Comparison of ENCODE assay signal across 10 mouse cellular contexts in the genomic region with DNA sequence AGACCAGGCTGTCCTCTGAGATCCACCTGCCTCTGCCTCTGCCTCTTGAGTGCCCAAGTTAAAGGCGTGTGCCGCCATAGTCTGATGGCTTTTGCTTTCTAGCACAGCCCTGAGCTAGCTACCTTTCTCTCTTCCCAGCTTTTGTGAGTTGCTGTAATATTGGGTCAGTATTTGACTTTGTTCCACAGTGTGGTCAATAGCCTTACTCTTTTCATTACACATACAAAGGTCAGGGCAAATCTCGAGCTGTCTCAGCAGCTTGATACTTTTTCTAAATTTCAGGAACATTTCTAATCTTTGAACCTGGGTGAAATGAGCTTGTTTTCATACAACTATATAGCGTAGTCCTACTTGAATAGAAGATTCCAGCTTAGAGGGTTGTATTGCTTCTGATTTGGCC. TPM values are rescaled to one million over a fixed set of nuclear protein-coding genes. Genes with fewer than 3 reads are reported as not detected.
A peak's percentile ranks its signal among the peaks of the same experiment; 100 is the strongest.
DNase-seq lines count a peak whose midpoint lies in the region; ATAC-seq and TF ChIP-seq lines count a peak whose summit lies in the region.
"Had no signal": no experiment of that assay in that cellular context is flagged by ENCODE, and none has a peak within 500 bp of the region (broad histone marks: within the 10 kb centered on the region; RNA-seq: fewer than 3 reads in every experiment).

No protein-coding gene starts in this region.

- peak overlapping the region; percentile 55 for H3K9ac ChIP-seq in liver, adult 2 months (ENCODE audit: low read depth, low read length)
- 0 out of 2 replicates have a peak overlapping the region, but pooled peaks have one; percentile 44 for H3K9ac ChIP-seq in embryonic facial prominence, embryonic 13.5 days
- H3K9ac ChIP-seq in hindbrain, embryonic 16.5 days (ENCODE audit: low read depth, low read length), result no peak overlapping the region
- no peak overlapping the region for H3K9ac ChIP-seq in midbrain, embryonic 15.5 days

- TF ChIP-seq CTCF in liver, adult 2 months (IDR thresholded peaks at IDR 0.05; ENCODE audit: low read depth, low read length), result no peak

- no peaks in the 10 kb centered on the region for H3K9me3 ChIP-seq in embryonic facial prominence, embryonic 13.5 days
- no peaks in the 10 kb centered on the region for H3K9me3 ChIP-seq in hindbrain, embryonic 16.5 days (ENCODE audit: control insufficient read depth, low read length)
- H3K9me3 ChIP-seq in midbrain, embryonic 15.5 days, result no peaks in the 10 kb centered on the region

- no peaks in the 10 kb centered on the region for H3K27me3 ChIP-seq in liver, adult 2 months (ENCODE audit: control insufficient read depth, insufficient read depth, low read length)
- H3K27me3 ChIP-seq in embryonic facial prominence, embryonic 13.5 days, result no peaks in the 10 kb centered on the region
- H3K27me3 ChIP-seq in hindbrain, embryonic 16.5 days (replicated peaks; ENCODE audit: control insufficient read depth, insufficient read depth, low read length), result no peaks in the 10 kb centered on the region
- no peaks in the 10 kb centered on the region for H3K27me3 ChIP-seq in midbrain, embryonic 15.5 days (replicated peaks)

- DNase-seq in liver, adult 2 months (ENCODE audit: extremely low read depth, low read depth, low spot score), result peak; percentile 95
- no peak for DNase-seq in liver
- DNase-seq in right cerebral cortex, postnatal 10 days (ENCODE audit: low spot score in 2 of 2), result no peak
- DNase-seq in c-Kit-positive CD71-positive TER-119-positive erythroid progenitor cells, embryonic 14.5 days (ENCODE audit: low spot score), result no peak
- no peak for DNase-seq in layer of hippocampus, postnatal 10 days (ENCODE audit: low spot score in 2 of 2)
- DNase-seq: gastrocnemius, postnatal 10 days; left cerebral cortex, postnatal 4 days had no signal

- H3K36me3 ChIP-seq in liver, adult 2 months (ENCODE audit: control insufficient read depth, insufficient read depth, low read length), result peaks cover 17% of the 10 kb centered on the region; the same call in 1 of the 2 replicates
- peaks cover 27% of the 10 kb centered on the region for H3K36me3 ChIP-seq in embryonic facial prominence, embryonic 13.5 days
- peaks cover 3% of the 10 kb centered on the region; the same call in 1 of the 2 replicates for H3K36me3 ChIP-seq in hindbrain, embryonic 16.5 days (ENCODE audit: control insufficient read depth, insufficient read depth, low read length)
- H3K36me3 ChIP-seq in midbrain, embryonic 15.5 days (replicated peaks), result peaks cover 8% of the 10 kb centered on the region

- no peak overlapping the region for H3K4me2 ChIP-seq in embryonic facial prominence, embryonic 13.5 days
- peak overlapping the region; percentile 70; the same call in 1 of the 2 replicates for H3K4me2 ChIP-seq in hindbrain, embryonic 16.5 days (ENCODE audit: low read length)
- peak overlapping the region; percentile 70 for H3K4me2 ChIP-seq in midbrain, embryonic 15.5 days

- WGBS in liver, adult 2 months, result 32% methylated on average over 4 of the region's 4 CpGs
- WGBS in embryonic facial prominence, embryonic 13.5 days, result 90% methylated on average over 4 of the region's 4 CpGs
- WGBS in hindbrain, embryonic 16.5 days, result 94% methylated on average over 4 of the region's 4 CpGs
- 92% methylated on average over 4 of the region's 4 CpGs for whole genome bisulfite sequencing in midbrain, embryonic 15.5 days

- no peak for ATAC-seq in embryonic facial prominence, embryonic 13.5 days (ENCODE audit: insufficient number of reproducible peaks, insufficient read depth, low FRiP score, low TSS enrichment, low read depth)
- ATAC-seq in hindbrain, embryonic 16.5 days, result no peak
- ATAC-seq in midbrain, embryonic 15.5 days (replicated peaks), result no peak

- peak overlapping the region; percentile 94 for H3K27ac ChIP-seq in liver, adult 2 months (replicated peaks; ENCODE audit: insufficient read depth, low read depth, low read length)
- no peak overlapping the region for H3K27ac ChIP-seq in embryonic facial prominence, embryonic 13.5 days
- no peak overlapping the region for H3K27ac ChIP-seq in hindbrain, embryonic 16.5 days (ENCODE audit: low read depth, low read length)
- H3K27ac ChIP-seq in midbrain, embryonic 15.5 days, result no peak overlapping the region

- TF ChIP-seq POLR2A in liver, adult 2 months (IDR thresholded peaks at IDR 0.05; ENCODE audit: extremely low read depth, insufficient read depth, low read length), result no peak

- H3K4me1 ChIP-seq in liver, adult 2 months (ENCODE audit: control insufficient read depth, insufficient read depth, low read length), result peaks cover 14% of the 10 kb centered on the region
- H3K4me1 ChIP-seq in embryonic facial prominence, embryonic 13.5 days, result peaks cover 13% of the 10 kb centered on the region
- peaks cover 19% of the 10 kb centered on the region for H3K4me1 ChIP-seq in hindbrain, embryonic 16.5 days (ENCODE audit: control insufficient read depth, insufficient read depth, low read depth, low read length)
- peaks cover 18% of the 10 kb centered on the region for H3K4me1 ChIP-seq in midbrain, embryonic 15.5 days

- peak overlapping the region; percentile 89 for H3K4me3 ChIP-seq in liver, adult 2 months (ENCODE audit: insufficient read depth, low read depth, low read length)
- 0 out of 2 replicates have a peak overlapping the region, but pooled peaks have one; percentile 94 for H3K4me3 ChIP-seq in embryonic facial prominence, embryonic 13.5 days
- H3K4me3 ChIP-seq in hindbrain, embryonic 16.5 days (ENCODE audit: low read length), result no peak overlapping the region
- 0 out of 2 replicates have a peak overlapping the region, but pooled peaks have one; percentile 70 for H3K4me3 ChIP-seq in midbrain, embryonic 15.5 days

- peaks cover 16% of the 10 kb centered on the region; the same call in 1 of the 2 replicates for H3K79me2 ChIP-seq in liver, adult 2 months (ENCODE audit: control insufficient read depth, insufficient read depth, low read length)

RNA-seq across cellular contexts. Expression of gene Crls1, which starts 1.9 kb away (rescaled TPM):
- 80.9 and 90.4 TPM in 2 replicates for total RNA-seq in liver, adult 2 months (2014; rRNA removed)
- 41.3 and 52.9 TPM in 2 replicates for polyA plus RNA-seq in liver, adult 2 months (2012; rRNA removed)
- 10.5 and 15.6 TPM in 2 replicates for polyA plus RNA-seq in embryonic facial prominence, embryonic 13.5 days (2015; fragmentation: Nextera tagmentation; extraction: Ambion mirVana)
- polyA plus RNA-seq in hindbrain, embryonic 16.5 days (2015; fragmentation: Nextera tagmentation; extraction: Ambion mirVana), result 5.6 and 6.7 TPM in 2 replicates
- 14.7 and 18.0 TPM in 2 replicates for polyA plus RNA-seq in midbrain, embryonic 15.5 days (2015; fragmentation: Nextera tagmentation; extraction: Ambion mirVana)
- 10 to 100 TPM; 35.5 to 36.8 TPM for total RNA-seq in layer of hippocampus, postnatal 10 days (2021)

RNA-seq across cellular contexts. Expression of gene Lrrn4, which starts 32.3 kb away (rescaled TPM):
- total RNA-seq in liver, adult 2 months (2014; rRNA removed), result 0.13 and 0.37 TPM in 2 replicates
- 0.61 and 0.73 TPM in 2 replicates for polyA plus RNA-seq in liver, adult 2 months (2012; rRNA removed)
- 0.22 and 0.32 TPM in 2 replicates for polyA plus RNA-seq in embryonic facial prominence, embryonic 13.5 days (2015; fragmentation: Nextera tagmentation; extraction: Ambion mirVana)
- 0.71 and 0.79 TPM in 2 replicates for polyA plus RNA-seq in hindbrain, embryonic 16.5 days (2015; fragmentation: Nextera tagmentation; extraction: Ambion mirVana)
- 0.40 and 0.46 TPM in 2 replicates for polyA plus RNA-seq in midbrain, embryonic 15.5 days (2015; fragmentation: Nextera tagmentation; extraction: Ambion mirVana)
- total RNA-seq in layer of hippocampus, postnatal 10 days (2021), result 1 to 10 TPM; 1.2 TPM

RNA-seq across cellular contexts. Expression of gene Mcm8, which starts 32.4 kb away (rescaled TPM):
- total RNA-seq in liver, adult 2 months (2014; rRNA removed), result 1.7 and 1.8 TPM in 2 replicates
- 0.54 and 0.66 TPM in 2 replicates for polyA plus RNA-seq in liver, adult 2 months (2012; rRNA removed)
- 15.0 and 18.9 TPM in 2 replicates for polyA plus RNA-seq in embryonic facial prominence, embryonic 13.5 days (2015; fragmentation: Nextera tagmentation; extraction: Ambion mirVana)
- polyA plus RNA-seq in hindbrain, embryonic 16.5 days (2015; fragmentation: Nextera tagmentation; extraction: Ambion mirVana), result 4.5 and 5.8 TPM in 2 replicates
- 5.2 and 5.5 TPM in 2 replicates for polyA plus RNA-seq in midbrain, embryonic 15.5 days (2015; fragmentation: Nextera tagmentation; extraction: Ambion mirVana)
- 1 to 10 TPM; 4.2 to 5.4 TPM for total RNA-seq in layer of hippocampus, postnatal 10 days (2021)

RNA-seq across cellular contexts. Expression of gene Trmt6, which starts 32.5 kb away (rescaled TPM):
- 9.0 and 9.6 TPM in 2 replicates for total RNA-seq in liver, adult 2 months (2014; rRNA removed)
- 2.0 TPM in 2 replicates for polyA plus RNA-seq in liver, adult 2 months (2012; rRNA removed)
- 35.9 and 45.1 TPM in 2 replicates for polyA plus RNA-seq in embryonic facial prominence, embryonic 13.5 days (2015; fragmentation: Nextera tagmentation; extraction: Ambion mirVana)
- polyA plus RNA-seq in hindbrain, embryonic 16.5 days (2015; fragmentation: Nextera tagmentation; extraction: Ambion mirVana), result 17.7 and 19.8 TPM in 2 replicates
- polyA plus RNA-seq in midbrain, embryonic 15.5 days (2015; fragmentation: Nextera tagmentation; extraction: Ambion mirVana), result 17.8 and 21.8 TPM in 2 replicates
- total RNA-seq in layer of hippocampus, postnatal 10 days (2021), result 10 to 100 TPM; 27.5 to 29.9 TPM

Comparison
In these comparisons a context has a peak if more than half of its experiments do, and no peak if none do; other contexts are left out.
1. H3K9ac ChIP-seq: peak in liver, adult 2 months (single experiment) and embryonic facial prominence, embryonic 13.5 days (single experiment); none in hindbrain, embryonic 16.5 days (single experiment) and midbrain, embryonic 15.5 days (single experiment).